Mouse (Mus musculus): Measurements from ENCODE around the gene Rxrg.

- TF ChIP-seq CTCF (IDR thresholded peaks at IDR 0.05; ENCODE audit: low read depth) (no peak), EP300 (IDR thresholded peaks at IDR 0.05; ENCODE audit: low read depth) (no peak)
These were observed 54.2 kb downstream of the Rxrg start for GRCm38 (mm10) chr1:167652336-167652735.

All from liver, embryonic 14.5 days (tissue).